9 mouse cellular contexts compared by ENCODE assay signal in genomic region chr2:116063819-116064293, GRCm38 (mm10). TPM values are rescaled to one million over a fixed set of nuclear protein-coding genes. Genes with fewer than 3 reads are reported as not detected.
A peak's percentile ranks its signal among the peaks of the same experiment; 100 is the strongest.
DNase-seq lines count a peak whose midpoint lies in the region; ATAC-seq and TF ChIP-seq lines count a peak whose summit lies in the region.
"Had no signal": no experiment of that assay in that cellular context is flagged by ENCODE, and none has a peak within 500 bp of the region (broad histone marks: within the 10 kb centered on the region; RNA-seq: fewer than 3 reads in every experiment).

No protein-coding gene starts in this region.

- peaks cover 0 to 7% of the 10 kb centered on the region in 2 experiments; a peak in 2 of 4 replicates for H3K4me1 ChIP-seq in ES-E14 (ENCODE audit: control insufficient read depth in 2 of 2, insufficient read depth in 2 of 2, low read length in 2 of 2, poor library complexity in 1 of 2)
- H3K4me1 ChIP-seq in forebrain, embryonic 11.5 days (replicated peaks; ENCODE audit: control insufficient read depth, insufficient read depth, low read length) = peaks cover 9% of the 10 kb centered on the region
- H3K4me1 ChIP-seq in intestine, embryonic 16.5 days (ENCODE audit: control insufficient read depth, insufficient read depth, low read length) = no peaks in the 10 kb centered on the region

- WGBS in forebrain, embryonic 11.5 days = under 1% methylated on average over 37 of the region's 37 CpGs
- 0% methylated on average over 37 of the region's 37 CpGs for WGBS in intestine, embryonic 16.5 days

- H3K9ac ChIP-seq in ES-E14 (ENCODE audit: insufficient read depth, low read depth, low read length, poor library complexity, severe bottlenecking) = peak overlapping the region; percentile 43; the same call in 1 of the 2 replicates
- H3K9ac ChIP-seq in forebrain, embryonic 11.5 days (ENCODE audit: low read length) = peak overlapping the region; percentile 97
- peak overlapping the region; percentile 88 for H3K9ac ChIP-seq in intestine, embryonic 16.5 days (ENCODE audit: low read depth, low read length)

- H3K9me3 ChIP-seq in ES-E14 (ENCODE audit: control insufficient read depth, insufficient read depth, low read depth, low read length) = no peaks in the 10 kb centered on the region
- no peaks in the 10 kb centered on the region for H3K9me3 ChIP-seq in forebrain, embryonic 11.5 days (ENCODE audit: control insufficient read depth, low read length)
- no peaks in the 10 kb centered on the region for H3K9me3 ChIP-seq in intestine, embryonic 16.5 days (ENCODE audit: control insufficient read depth, low read length)

- no peaks in the 10 kb centered on the region for H3K36me3 ChIP-seq in ES-E14 (ENCODE audit: control insufficient read depth, insufficient read depth, low read length, poor library complexity, severe bottlenecking)
- no peaks in the 10 kb centered on the region for H3K36me3 ChIP-seq in forebrain, embryonic 11.5 days (ENCODE audit: control insufficient read depth, insufficient read depth, low read length)
- no peaks in the 10 kb centered on the region for H3K36me3 ChIP-seq in intestine, embryonic 16.5 days (ENCODE audit: control insufficient read depth, insufficient read depth, low read length)

- H3K4me3 ChIP-seq in ES-E14 (ENCODE audit: insufficient read depth in 1 of 2, low read depth in 1 of 2, low read length in 2 of 2, poor library complexity in 1 of 2, severe bottlenecking in 1 of 2) = peak overlapping the region; percentile 12 to 42; a peak in 2 of 4 replicates
- H3K4me3 ChIP-seq in forebrain, embryonic 11.5 days (ENCODE audit: low read depth, low read length) = peak overlapping the region; percentile 75
- peak overlapping the region; percentile 69 for H3K4me3 ChIP-seq in intestine, embryonic 16.5 days (ENCODE audit: low read length)

- in situ Hi-C loops in ES-E14 (cut with MboI; ENCODE audit: low sequenced_read_pairs in 2 of 2, unreplicated experiment in 2 of 2) = loop anchor here (5.0 to 25.0 kb wide), 4 partner anchors 207 to 491 kb away; partner anchors contain the start of gene BC052040 (in 1 of the 2)

- H3K27me3 ChIP-seq in forebrain, embryonic 11.5 days (ENCODE audit: control insufficient read depth, insufficient read depth, low read length) = peaks cover 2% of the 10 kb centered on the region; the same call in 1 of the 2 replicates
- H3K27me3 ChIP-seq in intestine, embryonic 16.5 days (replicated peaks; ENCODE audit: control insufficient read depth, insufficient read depth, low read length) = peaks cover 9% of the 10 kb centered on the region; the same call in 1 of the 2 replicates

- ATAC-seq in forebrain, embryonic 11.5 days (replicated peaks; ENCODE audit: low FRiP score) = no peak
- no peak for ATAC-seq in intestine, embryonic 16.5 days

- DNase-seq in heart, adult 11 months = peak; percentile 96
- no peak for DNase-seq in heart, adult 8-10 months (ENCODE audit: low spot score)
- DNase-seq in ES-E14 (ENCODE audit: low read depth, low spot score) = no peak
- peak; percentile 74 for DNase-seq in forebrain, embryonic 11.5 days (ENCODE audit: low spot score)
- DNase-seq in lung, postnatal 4 days = peak; percentile 44 to 62
- no peak for DNase-seq in T-cell, adult 2 months (ENCODE audit: low spot score)
- DNase-seq in urinary bladder, adult 2 months (ENCODE audit: low spot score) = no peak

- H3K4me2 ChIP-seq in forebrain, embryonic 11.5 days (ENCODE audit: low read depth, low read length, severe bottlenecking) = peak overlapping the region; percentile 82
- peak overlapping the region; percentile 74 for H3K4me2 ChIP-seq in intestine, embryonic 16.5 days (ENCODE audit: low read depth, low read length)

- H3K27ac ChIP-seq in ES-E14 (ENCODE audit: insufficient read depth, low read depth, low read length, poor library complexity, severe bottlenecking) = no peak overlapping the region
- peak overlapping the region; percentile 96 for H3K27ac ChIP-seq in forebrain, embryonic 11.5 days (ENCODE audit: low read depth, low read length)
- peak overlapping the region; percentile 96 for H3K27ac ChIP-seq in intestine, embryonic 16.5 days (ENCODE audit: low read length)

TF ChIP-seq in ES-E14, 5 proteins besides CTCF, POLR2A, EP300 and RAD21:
- TF ChIP-seq ZNF384 (IDR thresholded peaks at IDR 0.05; ENCODE audit: low read depth, low read length) (no peak), ZC3H11A (IDR thresholded peaks at IDR 0.05; ENCODE audit: borderline replicate concordance, low read depth, low read length) (no peak), HCFC1 (IDR thresholded peaks at IDR 0.05; ENCODE audit: borderline replicate concordance, insufficient read depth, low read length) (no peak), MAFK (IDR thresholded peaks at IDR 0.05; ENCODE audit: insufficient read depth, low read depth, low read length) (no peak), CHD2 (IDR thresholded peaks at IDR 0.05; ENCODE audit: low read depth, low read length) (no peak)

RNA-seq across cellular contexts. Expression of gene Meis2, which starts 1.8 kb away (rescaled TPM):
- total RNA-seq in heart, adult 8-10 months (2022) = 10 to 100 TPM; 24.2 to 31.6 (median 28.8) TPM
- total RNA-seq in ES-E14 (2012; rRNA removed) = 2.1 and 12.4 TPM in 2 replicates
- 75.4 and 77.2 TPM in 2 replicates for polyA plus RNA-seq in forebrain, embryonic 11.5 days (2014; fragmentation: Nextera tagmentation; extraction: Ambion mirVana)
- 25.7 and 26.8 TPM in 2 replicates for polyA plus RNA-seq in intestine, embryonic 16.5 days (2015; fragmentation: Nextera tagmentation; extraction: Ambion mirVana)
- 40.7 and 60.6 TPM in 2 replicates for polyA plus RNA-seq in urinary bladder, adult 2 months (2012; rRNA removed)
- total RNA-seq: neutrophil, adult 5-6 weeks had no signal

Comparison
In these comparisons a context has a peak if more than half of its experiments do, and no peak if none do; other contexts are left out.
1. DNase-seq: peak in heart, adult 11 months (single experiment), forebrain, embryonic 11.5 days (single experiment) and lung, postnatal 4 days (2 of 2); none in heart, adult 8-10 months (single experiment), ES-E14 (single experiment), T-cell, adult 2 months (single experiment) and urinary bladder, adult 2 months (single experiment).
2. H3K9ac ChIP-seq: peak in every context shown above with its lines; median percentile 97 in forebrain, embryonic 11.5 days; 88 in intestine, embryonic 16.5 days; 43 in ES-E14.
3. Peak in every context shown above with its lines, with median percentiles within 50 percentile points of each other: H3K4me3 ChIP-seq.